Mouse (Mus musculus): ENCODE measurements around the gene Otog.

Otog gene

DNA sequence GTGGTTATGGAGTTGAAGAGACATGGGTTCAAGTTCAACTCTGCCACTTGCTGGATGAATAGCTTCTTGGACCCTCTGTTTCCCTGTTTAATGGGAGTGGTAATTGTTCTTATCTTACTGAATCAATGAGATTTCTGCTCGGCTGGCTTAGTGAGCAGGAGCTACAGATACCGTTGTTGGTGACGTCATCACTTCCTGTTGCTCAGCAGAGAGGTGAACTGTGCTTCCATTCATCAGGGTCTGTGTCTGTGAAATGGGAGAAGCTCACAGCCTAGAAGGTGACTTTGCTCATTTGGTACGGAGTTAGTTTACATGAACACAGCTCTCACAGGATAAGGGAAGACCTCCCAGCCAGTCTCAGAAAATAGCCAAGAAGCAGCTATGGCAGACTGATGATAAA, 113.1 kb downstream of the Otog start:
- no peak for DNase-seq (ENCODE audit: extremely low spot score, low read depth, low spot score)

All from hindlimb bud, embryonic 11.5 days (tissue).